ENCODE assay signal across 12 mouse cellular contexts in the genomic region with DNA sequence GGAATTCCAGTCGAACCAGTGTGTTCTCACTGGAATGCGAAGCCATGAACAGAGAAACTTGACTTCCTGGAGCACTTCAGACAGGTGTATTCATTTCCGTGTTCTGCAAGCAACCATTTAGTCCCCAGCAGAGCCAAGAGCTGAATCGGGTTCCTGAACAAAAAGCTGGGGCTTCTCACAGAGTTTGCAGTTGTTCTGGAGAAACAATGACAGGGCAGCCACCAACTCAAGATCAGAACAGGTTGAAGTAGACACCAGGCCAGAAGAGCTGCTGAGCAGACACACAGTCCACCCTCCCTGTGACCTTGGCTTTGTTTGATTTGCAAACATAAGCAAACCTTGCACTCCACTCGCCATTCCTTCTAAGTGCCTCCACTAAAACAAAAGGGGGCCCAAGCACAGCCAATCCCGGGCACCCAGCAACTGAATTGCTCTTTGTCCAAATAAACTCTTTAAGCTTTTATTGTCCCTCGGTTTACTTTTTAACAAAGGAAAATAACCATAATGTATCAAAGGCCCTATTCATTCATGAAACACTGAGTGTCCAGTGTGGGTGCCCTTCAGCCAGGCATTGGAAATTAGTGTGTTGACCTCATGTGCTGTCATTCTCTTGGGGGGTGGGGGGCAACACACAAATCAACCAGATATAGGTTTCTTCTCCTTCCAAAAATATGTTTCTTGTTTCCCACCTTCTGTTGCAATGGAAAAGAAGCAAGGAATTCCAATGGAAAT.
DNase-seq lines count a peak whose midpoint lies in the region; ATAC-seq and TF ChIP-seq lines count a peak whose summit lies in the region.
"Had no signal": no experiment of that assay in that cellular context is flagged by ENCODE, and none has a peak within 500 bp of the region (broad histone marks: within the 10 kb centered on the region; RNA-seq: fewer than 3 reads in every experiment).

No protein-coding gene starts in this region.

- WGBS in heart, adult 2 months, result 49% methylated on average over 7 of the region's 7 CpGs
- 44% methylated on average over 7 of the region's 7 CpGs for WGBS in embryonic facial prominence, embryonic 13.5 days
- 33% methylated on average over 7 of the region's 7 CpGs for WGBS in neural tube, embryonic 13.5 days

- TF ChIP-seq EP300 in heart, adult 2 months (IDR thresholded peaks at IDR 0.05; ENCODE audit: insufficient read depth, low read depth, low read length), result no peak

- peak overlapping the region; percentile 5; the same call in 1 of the 2 replicates for H3K4me2 ChIP-seq in embryonic facial prominence, embryonic 13.5 days
- no peak overlapping the region for H3K4me2 ChIP-seq in neural tube, embryonic 13.5 days

- no peak overlapping the region for H3K4me3 ChIP-seq in heart, adult 2 months
- H3K4me3 ChIP-seq in left cerebral cortex, adult 2 months, result no peak overlapping the region
- no peak overlapping the region for H3K4me3 ChIP-seq in embryonic facial prominence, embryonic 13.5 days
- H3K4me3 ChIP-seq in neural tube, embryonic 13.5 days, result no peak overlapping the region

- H3K27ac ChIP-seq in heart, adult 2 months, result peak overlapping the region; percentile 69
- peak overlapping the region; percentile 59 for H3K27ac ChIP-seq in left cerebral cortex, adult 2 months
- H3K27ac ChIP-seq in embryonic facial prominence, embryonic 13.5 days, result peak overlapping the region; percentile 64
- 0 out of 2 replicates have a peak overlapping the region, but pooled peaks have one; percentile 4 for H3K27ac ChIP-seq in neural tube, embryonic 13.5 days (replicated peaks)
- H3K27ac ChIP-seq: macrophage had no signal

- peaks cover 12% of the 10 kb centered on the region for H3K79me2 ChIP-seq in heart, adult 2 months (replicated peaks; ENCODE audit: control insufficient read depth, insufficient read depth, low read length)

- no peak for DNase-seq in heart, adult 2 months
- DNase-seq in heart, postnatal 25 days (ENCODE audit: low spot score), result no peak
- DNase-seq in left cerebral cortex, adult 2 months (ENCODE audit: extremely low spot score in 1 of 2, low spot score in 2 of 2), result no peak
- DNase-seq in left cerebral cortex, postnatal 10 days (ENCODE audit: extremely low spot score in 1 of 2, low spot score in 2 of 2), result no peak
- DNase-seq in spleen, postnatal 14 days (ENCODE audit: low spot score in 2 of 2), result no peak
- DNase-seq in thymus, postnatal 25 days, result no peak
- DNase-seq: cerebellum, adult 9-11 months had no signal

- no peak overlapping the region for H3K9ac ChIP-seq in heart, adult 2 months (ENCODE audit: low read depth, low read length)
- H3K9ac ChIP-seq in embryonic facial prominence, embryonic 13.5 days, result no peak overlapping the region
- no peak overlapping the region for H3K9ac ChIP-seq in neural tube, embryonic 13.5 days

- TF ChIP-seq POLR2A in heart, adult 2 months (IDR thresholded peaks at IDR 0.05; ENCODE audit: insufficient read depth, low read depth, low read length), result no peak

- peaks cover 58% of the 10 kb centered on the region for H3K36me3 ChIP-seq in heart, adult 2 months (ENCODE audit: control insufficient read depth, insufficient read depth, low read length)
- 0 out of 2 replicates have a peak, but pooled peaks cover 19% of the 10 kb centered on the region for H3K36me3 ChIP-seq in embryonic facial prominence, embryonic 13.5 days
- no peaks in the 10 kb centered on the region for H3K36me3 ChIP-seq in neural tube, embryonic 13.5 days

- intact Hi-C loops in heart, adult 2 months (cut with DNase I), result loop anchor here (2.0 to 5.0 kb wide), 4 partner anchors 17 to 61 kb away; a partner anchor contains a TSS
- intact Hi-C loops in heart, postnatal 25 days (cut with DNase I), result loop anchor here (5.0 to 10.0 kb wide), 3 partner anchors 36 to 61 kb away; a partner anchor contains a TSS
- intact Hi-C loops in left cerebral cortex, adult 2 months (cut with DNase I), result no loop called here
- intact Hi-C loops in left cerebral cortex, postnatal 10 days (cut with DNase I), result no loop called here

- no peaks in the 10 kb centered on the region for H3K9me3 ChIP-seq in embryonic facial prominence, embryonic 13.5 days
- H3K9me3 ChIP-seq in neural tube, embryonic 13.5 days, result no peaks in the 10 kb centered on the region

- no peak for TF ChIP-seq CTCF in heart, adult 2 months (IDR thresholded peaks at IDR 0.05)
- no peak for TF ChIP-seq CTCF in left cerebral cortex, adult 2 months (IDR thresholded peaks at IDR 0.05)

- no peaks in the 10 kb centered on the region for H3K27me3 ChIP-seq in heart, adult 2 months (ENCODE audit: control insufficient read depth, insufficient read depth, low read length)
- no peaks in the 10 kb centered on the region for H3K27me3 ChIP-seq in embryonic facial prominence, embryonic 13.5 days
- H3K27me3 ChIP-seq in neural tube, embryonic 13.5 days, result no peaks in the 10 kb centered on the region

- peaks cover 40% of the 10 kb centered on the region for H3K4me1 ChIP-seq in heart, adult 2 months (ENCODE audit: control insufficient read depth, insufficient read depth, low read length)
- peaks cover 73% of the 10 kb centered on the region for H3K4me1 ChIP-seq in embryonic facial prominence, embryonic 13.5 days
- H3K4me1 ChIP-seq in neural tube, embryonic 13.5 days (replicated peaks), result peaks cover 34% of the 10 kb centered on the region

- no peak for ATAC-seq in embryonic facial prominence, embryonic 13.5 days (ENCODE audit: insufficient number of reproducible peaks, insufficient read depth, low FRiP score, low TSS enrichment, low read depth)
- no peak for ATAC-seq in neural tube, embryonic 13.5 days (ENCODE audit: low read depth)
- ATAC-seq: CD4-positive, CD25-positive, alpha-beta regulatory T cell, adult 4 months; forebrain, embryonic 16.5 days had no signal

Comparison
In these comparisons a context has a peak if more than half of its experiments do, and no peak if none do; other contexts are left out.
1. H3K27ac ChIP-seq: peak in every context shown above with its lines; median percentile 69 in heart, adult 2 months; 64 in embryonic facial prominence, embryonic 13.5 days; 59 in left cerebral cortex, adult 2 months; 4 in neural tube, embryonic 13.5 days.
2. intact Hi-C loops: an anchor here in heart, adult 2 months (2.0 to 5.0 kb wide) and heart, postnatal 25 days (5.0 to 10.0 kb wide); none called in left cerebral cortex, adult 2 months and left cerebral cortex, postnatal 10 days.